Mouse (Mus musculus) ES-Bruce4 (cell line): ENCODE data around the gene Cys1. TPM values are rescaled to one million over a fixed set of nuclear protein-coding genes. Genes with fewer than 3 reads are reported as not detected.
A peak's percentile ranks its signal among the peaks of the same experiment; 100 is the strongest.

Experiments
- H3K27ac ChIP-seq: 2 replicates; pipeline ENCODE4 v1.5.1; 2012; ENCODE audit warnings: low read length, inconsistent platforms; ENCODE audit not compliant: insufficient read depth
- H3K27me3 ChIP-seq: 2 replicates; pipeline ENCODE4 v1.6.1; 2012; ENCODE audit warnings: mild to moderate bottlenecking, low read length, inconsistent platforms; ENCODE audit not compliant: control insufficient read depth, poor library complexity, insufficient read depth, severe bottlenecking
- H3K36me3 ChIP-seq: 2 replicates; pipeline ENCODE4 v1.6.1; 2012; ENCODE audit warnings: inconsistent platforms, mild to moderate bottlenecking, low read length, moderate library complexity; ENCODE audit not compliant: control insufficient read depth, poor library complexity, insufficient read depth, severe bottlenecking
- H3K4me1 ChIP-seq: one replicate; pipeline ENCODE4 v1.8.1; 2011; ENCODE audit warnings: low read length; ENCODE audit not compliant: control insufficient read depth, insufficient read depth
- H3K4me3 ChIP-seq: 2 replicates; pipeline ENCODE4 v1.5.1; 2011; ENCODE audit warnings: low read depth, mild to moderate bottlenecking, low read length
- H3K9ac ChIP-seq: 2 replicates; pipeline ENCODE4 v1.6.1; 2012; ENCODE audit warnings: low read depth, mild to moderate bottlenecking, inconsistent platforms; ENCODE audit not compliant: poor library complexity, severe bottlenecking
- H3K9me3 ChIP-seq: replicated peaks from 2 replicates; pipeline ENCODE4 v1.6.1; 2012; ENCODE audit warnings: mild to moderate bottlenecking, low read length, inconsistent platforms; ENCODE audit not compliant: control insufficient read depth, poor library complexity, insufficient read depth, severe bottlenecking
- CTCF ChIP-seq: IDR thresholded peaks from one replicate; pipeline ENCODE4 v1.8.1; 2011; ENCODE audit warnings: low read depth, low read length
- EP300 ChIP-seq: IDR thresholded peaks from 2 replicates; pipeline ENCODE4 v1.6.1; 2011; ENCODE audit warnings: low read depth, low read length; ENCODE audit not compliant: insufficient read depth
- POLR2A ChIP-seq: IDR thresholded peaks from one replicate; pipeline ENCODE4 v1.8.1; 2011; ENCODE audit warnings: low read length; ENCODE audit not compliant: insufficient read depth
- polyA plus RNA-seq: library from polyadenylated mRNA; stranded (reverse); fragments of >200 nt; gene quantifications from 2 replicates; pipeline ENCODE4 v1.2.4, GENCODE M21; 2011; ENCODE audit warnings: low read depth; ENCODE audit not compliant: missing spikeins, insufficient read depth, insufficient read length

Gene Cys1
- polyA plus RNA-seq, 1 experiment = not detected

GRCm38 (mm10) chr12:24656436-24656835, 25.2 kb downstream of the Cys1 start:
- Histone ChIP-seq H3K9ac (no peak overlapping the region), H3K4me3 (no peak overlapping the region)

GRCm38 (mm10) chr12:24654065-24654862, 27.3 kb downstream of the Cys1 start:
- Histone ChIP-seq H3K4me1 (peaks cover 3% of the 10 kb centered on the region), H3K36me3 (peaks cover 36% of the 10 kb centered on the region)

More at GRCm38 (mm10) chr12:24656436-24656835, 25.2 kb downstream of the Cys1 start:
- Histone ChIP-seq H3K9me3 (no peaks in the 10 kb centered on the region), H3K27me3 (no peaks in the 10 kb centered on the region), H3K4me1 (peaks cover 3% of the 10 kb centered on the region), H3K36me3 (peaks cover 43% of the 10 kb centered on the region), H3K27ac (no peak overlapping the region)
- TF ChIP-seq POLR2A (no peak), CTCF (no peak), EP300 (no peak)

GRCm38 (mm10) chr12:24651642-24652342, 29.8 kb downstream of the Cys1 start:
- H3K9me3 ChIP-seq = no peaks in the 10 kb centered on the region

More at GRCm38 (mm10) chr12:24654065-24654862, 27.3 kb downstream of the Cys1 start:
- H3K4me3 ChIP-seq = no peak overlapping the region
- TF ChIP-seq EP300 (no peak), CTCF (no peak), POLR2A (no peak)
- H3K9ac ChIP-seq = no peak overlapping the region
- no peak overlapping the region for H3K27ac ChIP-seq
- H3K9me3 ChIP-seq = no peaks in the 10 kb centered on the region
- no peaks in the 10 kb centered on the region for H3K27me3 ChIP-seq

GRCm38 (mm10) chr12:24651063-24651557, 30.5 kb downstream of the Cys1 start, which contains the start of gene Klf11:
Klf11 (plus strand) TSS chr12:24651274.
- TF ChIP-seq EP300 (0 out of 2 replicates have a peak, but pooled peaks have one; percentile 22), POLR2A (no peak)
- Histone ChIP-seq H3K36me3 (peaks cover 14% of the 10 kb centered on the region), H3K27ac (peak within 1 kb of the TSS; percentile 52), H3K9me3 (no peaks in the 10 kb centered on the region), H3K4me1 (peaks cover 3% of the 10 kb centered on the region), H3K4me3 (peak within 1 kb of the TSS; percentile 90), H3K27me3 (no peaks in the 10 kb centered on the region), H3K9ac (peak within 1 kb of the TSS; percentile 85)

More at GRCm38 (mm10) chr12:24651642-24652342, 29.8 kb downstream of the Cys1 start:
- Histone ChIP-seq H3K4me1 (peaks cover 3% of the 10 kb centered on the region), H3K27ac (peak overlapping the region; percentile 52), H3K27me3 (no peaks in the 10 kb centered on the region), H3K36me3 (peaks cover 20% of the 10 kb centered on the region), H3K4me3 (peak overlapping the region; percentile 90), H3K9ac (peak overlapping the region; percentile 85)
- TF ChIP-seq EP300 (peak; percentile 37; the same call in 1 of the 2 replicates), POLR2A (no peak)

GRCm38 (mm10) chr12:24650415-24651062, 31.1 kb downstream of the Cys1 start:
- Histone ChIP-seq H3K9me3 (no peaks in the 10 kb centered on the region), H3K9ac (no peak overlapping the region), H3K36me3 (peaks cover 8% of the 10 kb centered on the region), H3K4me1 (peaks cover 3% of the 10 kb centered on the region), H3K27me3 (no peaks in the 10 kb centered on the region), H3K4me3 (peak overlapping the region; percentile 69), H3K27ac (no peak overlapping the region)
- no peak for TF ChIP-seq CTCF
- TF ChIP-seq EP300 = no peak
- no peak for TF ChIP-seq POLR2A
